Mouse (Mus musculus) intestine, postnatal 0 days (tissue): ENCODE measurements around the gene Rapgef5. TPM values are rescaled to one million over a fixed set of nuclear protein-coding genes. Genes with fewer than 3 reads are reported as not detected.
A peak's percentile ranks its signal among the peaks of the same experiment; 100 is the strongest.

Source experiments
- ATAC-seq: fragments of 200-750 bp; cut with Nextera tagmentation; 2 replicates; pipeline ENCODE4 v1.8.0; 2017; ENCODE audit warnings: mild to moderate bottlenecking, moderate TSS enrichment, moderate library complexity
- H3K27ac ChIP-seq: fragments of 300-500 bp; sonication (generic); 2 replicates; pipeline ENCODE4 v1.5.1; 2014; ENCODE audit warnings: mild to moderate bottlenecking, low read depth, low read length, moderate library complexity
- H3K27me3 ChIP-seq: fragments of 300-500 bp; sonication (generic); replicated peaks from 2 replicates; pipeline ENCODE4 v1.6.1; 2014; ENCODE audit warnings: low read length, mixed read lengths; ENCODE audit not compliant: control insufficient read depth, insufficient read depth
- H3K36me3 ChIP-seq: fragments of 300-500 bp; sonication (generic); 2 replicates; pipeline ENCODE4 v1.6.1; 2014; ENCODE audit warnings: mild to moderate bottlenecking, moderate library complexity; ENCODE audit not compliant: control insufficient read depth, insufficient read depth
- H3K4me1 ChIP-seq: fragments of 300-500 bp; sonication (generic); replicated peaks from 2 replicates; pipeline ENCODE4 v1.6.1; 2014; ENCODE audit warnings: antibody characterized with exemption, low read length, mixed read lengths; ENCODE audit not compliant: control insufficient read depth, insufficient read depth
- H3K4me2 ChIP-seq: fragments of 300-500 bp; sonication (generic); replicated peaks from 2 replicates; pipeline ENCODE4 v1.6.1; 2014; ENCODE audit warnings: low read depth, mild to moderate bottlenecking, moderate library complexity
- H3K4me3 ChIP-seq: fragments of 300-500 bp; sonication (generic); 2 replicates; pipeline ENCODE4 v1.5.1; 2014; ENCODE audit warnings: low read depth, low read length
- H3K9ac ChIP-seq: fragments of 300-500 bp; sonication (generic); 2 replicates; pipeline ENCODE4 v1.6.1; 2014; ENCODE audit warnings: mild to moderate bottlenecking, low read depth, low read length
- H3K9me3 ChIP-seq: fragments of 300-500 bp; sonication (generic); 2 replicates; pipeline ENCODE4 v1.6.1; 2016; ENCODE audit warnings: mixed run types; ENCODE audit not compliant: control insufficient read depth
- CTCF ChIP-seq: sonication (generic); IDR thresholded peaks from 2 replicates; pipeline ENCODE4 v1.5.1; 2016; ENCODE audit warnings: low read depth, mild to moderate bottlenecking, control low read depth, antibody characterized with exemption, moderate library complexity
- WGBS: fragments of 180-500 bp; shearing (Covaris S2); extraction: QIAGEN DNeasy Blood & Tissue Kit; methylation state at CpG from one replicate; pipeline ENCODE4 v1.1.7; 2014; 5-methylcytosine and 5-hydroxymethylcytosine counted together
- polyA plus RNA-seq: library from polyadenylated mRNA; unstranded; fragments of >200 nt; fragmentation: Nextera tagmentation; extraction: Ambion mirVana; gene quantifications from 2 replicates; pipeline ENCODE4 v1.2.1, GENCODE M21; 2015

Gene Rapgef5
- polyA plus RNA-seq, 1 experiment from 2014 or later: 3.7 TPM

DNA sequence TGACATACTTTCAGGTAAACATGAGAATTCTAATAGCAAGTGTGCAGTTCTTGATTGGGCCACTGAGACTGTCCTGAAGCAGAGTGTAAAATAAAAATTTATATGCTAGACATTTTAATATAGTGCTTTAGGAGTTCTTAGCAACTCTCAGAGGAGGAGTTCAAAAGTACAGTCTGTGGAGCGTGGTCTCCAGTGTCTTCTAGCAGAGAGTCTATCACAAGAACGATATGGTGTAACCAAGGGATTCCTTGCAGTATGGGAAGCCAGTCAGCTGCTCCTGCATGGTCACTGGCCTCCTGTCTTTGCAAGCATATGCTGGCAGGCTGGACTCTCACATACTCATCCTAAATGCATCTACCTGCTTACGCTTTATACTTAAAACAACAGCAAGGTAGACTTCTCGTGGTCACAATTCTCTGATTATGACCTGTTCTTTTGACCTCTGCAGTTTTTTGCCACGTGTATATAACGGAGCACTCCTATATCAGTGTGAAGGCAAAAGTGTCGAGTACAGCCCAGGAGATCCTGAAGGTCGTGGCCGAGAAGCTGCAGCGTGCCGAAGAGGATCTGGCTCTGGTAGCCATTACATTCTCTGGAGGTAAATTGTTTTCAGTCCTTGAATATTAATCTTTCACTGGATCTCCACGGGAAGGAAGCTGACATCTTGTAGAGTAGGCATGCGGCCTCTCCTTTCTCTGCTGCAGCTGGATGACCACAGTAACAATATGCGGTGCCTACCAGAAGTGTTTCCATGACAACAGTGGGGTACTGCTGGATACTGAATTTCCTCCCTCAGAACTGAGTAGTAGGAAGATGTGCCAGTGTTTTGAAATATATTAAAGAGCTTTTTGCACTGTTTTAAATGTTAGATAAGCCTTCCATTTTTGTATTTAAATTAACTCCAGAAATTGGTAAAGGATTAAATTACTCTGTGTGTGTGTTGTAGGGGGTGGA is 204.8 kb downstream of the Rapgef5 start:
- H3K4me3 ChIP-seq: no peak overlapping the region
- H3K27ac ChIP-seq: no peak overlapping the region
- H3K9ac ChIP-seq: no peak overlapping the region
- H3K36me3 ChIP-seq: no peaks in the 10 kb centered on the region
- no peaks in the 10 kb centered on the region for H3K9me3 ChIP-seq
- no peak for ATAC-seq
- H3K4me1 ChIP-seq: no peaks in the 10 kb centered on the region
- no peak for TF ChIP-seq CTCF
- H3K27me3 ChIP-seq: no peaks in the 10 kb centered on the region
- H3K4me2 ChIP-seq: no peak overlapping the region
- 54% methylated on average over 14 of the region's 14 CpGs for WGBS

DNA sequence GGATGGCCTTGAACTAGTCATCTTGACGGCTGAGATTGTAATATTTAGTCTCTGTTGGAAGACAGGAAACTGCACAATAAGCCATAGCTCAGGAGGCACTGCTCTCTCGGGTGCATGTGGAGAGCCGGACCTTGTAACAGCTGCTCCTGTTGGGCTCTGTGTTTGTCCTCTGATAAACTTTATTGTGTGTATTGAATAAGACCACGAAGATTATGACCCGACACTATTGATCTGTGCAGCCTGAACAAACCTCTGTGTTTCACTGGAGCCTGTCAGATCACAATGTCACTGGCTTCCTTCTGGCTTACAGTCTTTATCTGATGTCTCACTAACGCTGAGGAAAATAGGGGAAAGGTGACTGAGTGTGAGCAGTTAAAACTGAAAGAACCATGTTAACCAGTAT is 205.5 kb downstream of the Rapgef5 start:
- no peak overlapping the region for H3K4me3 ChIP-seq
- no peak overlapping the region for H3K27ac ChIP-seq
- no peak overlapping the region for H3K9ac ChIP-seq
- no peaks in the 10 kb centered on the region for H3K4me1 ChIP-seq
- H3K4me2 ChIP-seq: no peak overlapping the region
- H3K36me3 ChIP-seq: no peaks in the 10 kb centered on the region
- 21% methylated on average over 6 of the region's 6 CpGs for WGBS
- H3K27me3 ChIP-seq: no peaks in the 10 kb centered on the region
- ATAC-seq: peak; percentile 93
- TF ChIP-seq CTCF: no peak
- no peaks in the 10 kb centered on the region for H3K9me3 ChIP-seq

DNA sequence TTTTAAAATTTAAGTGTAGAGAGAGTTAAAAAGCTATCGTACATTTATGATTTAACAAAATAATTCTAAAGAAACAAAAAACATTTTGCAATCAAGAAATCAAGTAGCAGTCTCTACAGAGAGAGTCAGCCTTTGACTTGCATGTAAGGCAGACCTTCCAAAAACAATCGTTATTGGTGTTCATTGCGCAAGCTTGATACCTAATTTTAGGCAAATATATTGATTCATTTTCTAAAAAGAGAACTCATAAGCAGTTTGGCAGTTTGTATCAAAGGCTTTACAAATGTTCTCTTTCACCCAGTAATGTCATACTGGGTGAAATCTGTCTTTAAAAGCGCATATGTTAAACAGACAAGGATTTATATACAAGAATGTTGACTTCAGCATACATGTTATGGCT is 208.7 kb downstream of the Rapgef5 start:
- H3K9me3 ChIP-seq: no peaks in the 10 kb centered on the region
- no peaks in the 10 kb centered on the region for H3K27me3 ChIP-seq
- no peak for TF ChIP-seq CTCF
- 90% methylated on average over 4 of the region's 4 CpGs for WGBS
- no peaks in the 10 kb centered on the region for H3K4me1 ChIP-seq
- H3K9ac ChIP-seq: no peak overlapping the region
- ATAC-seq: no peak
- H3K4me2 ChIP-seq: no peak overlapping the region
- H3K36me3 ChIP-seq: no peaks in the 10 kb centered on the region
- no peak overlapping the region for H3K4me3 ChIP-seq
- H3K27ac ChIP-seq: no peak overlapping the region

DNA sequence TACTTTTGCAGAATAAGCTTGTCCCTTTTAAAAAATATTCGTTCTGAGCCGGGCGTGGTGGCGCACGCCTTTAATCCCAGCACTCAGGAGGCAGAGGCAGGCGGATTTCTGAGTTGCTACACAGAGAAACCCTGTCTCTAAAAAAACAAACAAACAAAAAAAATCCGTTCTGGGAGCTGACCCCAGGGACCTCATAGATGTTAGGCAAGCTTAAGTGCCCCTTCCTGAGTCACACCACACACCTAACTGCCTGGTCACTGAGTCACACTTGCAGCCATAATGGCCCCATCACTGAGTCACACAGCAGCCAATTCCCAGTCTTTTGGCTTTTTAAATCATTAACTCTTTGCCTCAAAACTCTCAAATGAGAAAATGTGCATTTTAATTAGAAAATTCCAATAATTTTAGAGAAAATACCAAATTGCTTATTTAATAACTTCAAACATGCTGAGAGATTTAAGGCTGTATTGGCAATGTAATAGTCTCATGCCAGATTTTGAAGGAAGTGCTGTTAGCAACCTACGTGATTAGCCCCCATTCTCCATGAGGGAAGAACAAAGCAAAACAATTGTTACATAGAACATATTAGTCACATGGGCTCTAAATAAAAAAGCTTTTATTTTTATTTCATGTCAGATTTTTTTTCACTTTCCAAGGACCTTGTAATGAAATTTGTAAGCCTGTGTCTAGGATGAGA is 211.3 kb downstream of the Rapgef5 start:
- WGBS: 86% methylated on average over 8 of the region's 8 CpGs
- H3K4me1 ChIP-seq: no peaks in the 10 kb centered on the region
- no peak for TF ChIP-seq CTCF
- no peaks in the 10 kb centered on the region for H3K27me3 ChIP-seq
- H3K4me2 ChIP-seq: no peak overlapping the region
- no peak overlapping the region for H3K27ac ChIP-seq
- no peaks in the 10 kb centered on the region for H3K9me3 ChIP-seq
- no peak overlapping the region for H3K9ac ChIP-seq
- H3K4me3 ChIP-seq: no peak overlapping the region
- no peaks in the 10 kb centered on the region for H3K36me3 ChIP-seq
- no peak for ATAC-seq

DNA sequence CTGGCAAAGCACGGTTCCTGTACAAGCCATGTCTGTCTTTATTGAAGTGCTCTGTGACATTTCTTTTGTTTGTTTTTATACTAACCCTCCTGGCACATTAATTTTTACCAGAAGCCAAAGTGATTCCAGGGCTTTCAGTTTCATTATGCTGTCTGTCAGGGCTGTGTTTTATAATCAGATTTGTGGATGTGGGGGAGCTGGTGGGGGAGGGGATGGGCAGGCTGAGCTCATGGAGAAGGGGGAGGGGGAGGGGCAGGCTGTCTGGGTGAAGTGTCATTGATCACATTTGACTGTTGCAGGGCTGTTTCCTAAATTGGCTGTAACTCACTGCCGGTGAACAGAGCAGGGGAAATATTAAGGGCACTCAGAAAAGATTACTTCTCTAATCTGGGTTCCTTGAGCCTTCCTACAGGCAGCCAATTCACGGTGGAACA is 211.9 kb downstream of the Rapgef5 start:
- 40% methylated on average over 3 of the region's 3 CpGs for WGBS
- H3K36me3 ChIP-seq: no peaks in the 10 kb centered on the region
- H3K27me3 ChIP-seq: no peaks in the 10 kb centered on the region
- H3K9me3 ChIP-seq: no peaks in the 10 kb centered on the region
- no peak overlapping the region for H3K4me2 ChIP-seq
- ATAC-seq: no peak
- H3K9ac ChIP-seq: no peak overlapping the region
- H3K4me1 ChIP-seq: no peaks in the 10 kb centered on the region
- no peak for TF ChIP-seq CTCF
- no peak overlapping the region for H3K27ac ChIP-seq
- no peak overlapping the region for H3K4me3 ChIP-seq

DNA sequence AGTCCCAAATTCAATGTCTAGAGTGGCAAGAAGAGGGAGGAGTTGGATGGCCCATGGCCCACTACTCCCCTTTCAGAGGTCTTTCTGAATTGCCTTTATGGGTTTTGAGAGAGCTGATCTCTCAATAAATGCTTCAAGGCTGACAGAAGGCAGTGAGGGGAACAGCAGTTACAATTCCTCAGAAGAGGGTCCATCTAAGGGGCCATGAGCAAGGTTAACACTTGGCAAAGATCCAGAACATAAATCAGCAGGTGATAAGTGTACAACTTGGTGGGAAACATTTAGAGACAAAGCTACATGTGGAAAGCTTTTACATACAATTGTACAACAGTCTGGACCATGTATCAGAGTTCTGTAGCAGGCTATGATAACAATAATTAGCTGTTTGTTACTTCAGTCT is 217.3 kb downstream of the Rapgef5 start:
- no peaks in the 10 kb centered on the region for H3K36me3 ChIP-seq
- no peak overlapping the region for H3K27ac ChIP-seq
- no peak for ATAC-seq
- no peak overlapping the region for H3K4me3 ChIP-seq
- H3K27me3 ChIP-seq: no peaks in the 10 kb centered on the region
- TF ChIP-seq CTCF: no peak
- H3K9ac ChIP-seq: no peak overlapping the region
- no peaks in the 10 kb centered on the region for H3K9me3 ChIP-seq
- no peak overlapping the region for H3K4me2 ChIP-seq
- H3K4me1 ChIP-seq: no peaks in the 10 kb centered on the region
